Mouse (Mus musculus) small intestine, adult 2 months (tissue): ENCODE measurements around the gene Bckdhb.

ENCODE experiments used
- CTCF ChIP-seq: fragments of 200-500 bp; IDR thresholded peaks from 2 replicates; pipeline ENCODE4 v1.5.1; 2012; ENCODE audit warnings: low read depth, mild to moderate bottlenecking, control low read depth, inconsistent platforms, low read length, moderate library complexity, mixed read lengths; ENCODE audit not compliant: insufficient replicate concordance, insufficient read length; ENCODE audit errors: extremely low read depth
- POLR2A ChIP-seq: fragments of 200-500 bp; IDR thresholded peaks from 2 replicates; pipeline ENCODE4 v1.6.1; 2012; ENCODE audit warnings: low read depth, mild to moderate bottlenecking, control low read depth, inconsistent platforms, low read length, moderate library complexity

GRCm38 (mm10) chr9:83969326-83969725, 44.4 kb downstream of the Bckdhb start:
- TF ChIP-seq CTCF (no peak), POLR2A (no peak)
